Mouse (Mus musculus) stomach, postnatal 0 days (tissue): Measurements from ENCODE around the gene Fto.

Experiments used
- CTCF ChIP-seq: IDR thresholded peaks from 2 replicates; pipeline ENCODE4 v1.5.1; 2016; ENCODE audit warnings: antibody characterized with exemption, low read depth, mild to moderate bottlenecking, moderate library complexity
- EP300 ChIP-seq: optimal IDR thresholded peaks from 2 replicates; pipeline ENCODE3; 2016; ENCODE audit warnings: antibody characterized with exemption

- no peak for TF ChIP-seq CTCF
- no peak for TF ChIP-seq EP300
These were observed 84.7 kb downstream of the Fto start for GRCm38 (mm10) chr8:91398053-91398452.
